Mouse (Mus musculus) lung, adult 2 months (tissue): ENCODE results near the gene Trappc10.

Experiments used
- CTCF ChIP-seq: fragments of 200-500 bp; IDR thresholded peaks from 2 replicates; pipeline ENCODE4 v1.5.1; 2011; ENCODE audit warnings: mild to moderate bottlenecking, low read length, control low read depth; ENCODE audit not compliant: insufficient read depth
- POLR2A ChIP-seq: fragments of 200-500 bp; IDR thresholded peaks from 2 replicates; pipeline ENCODE4 v1.6.1; 2011; ENCODE audit warnings: low read depth, mild to moderate bottlenecking, control low read depth, low read length, borderline replicate concordance; ENCODE audit errors: extremely low read depth

- TF ChIP-seq CTCF: no peak
- no peak for TF ChIP-seq POLR2A
These were observed 79.7 kb downstream of the Trappc10 start for GRCm38 (mm10) chr10:78164786-78165185.
